Mouse (Mus musculus): Measurements from ENCODE around the gene Atoh8.

DNA sequence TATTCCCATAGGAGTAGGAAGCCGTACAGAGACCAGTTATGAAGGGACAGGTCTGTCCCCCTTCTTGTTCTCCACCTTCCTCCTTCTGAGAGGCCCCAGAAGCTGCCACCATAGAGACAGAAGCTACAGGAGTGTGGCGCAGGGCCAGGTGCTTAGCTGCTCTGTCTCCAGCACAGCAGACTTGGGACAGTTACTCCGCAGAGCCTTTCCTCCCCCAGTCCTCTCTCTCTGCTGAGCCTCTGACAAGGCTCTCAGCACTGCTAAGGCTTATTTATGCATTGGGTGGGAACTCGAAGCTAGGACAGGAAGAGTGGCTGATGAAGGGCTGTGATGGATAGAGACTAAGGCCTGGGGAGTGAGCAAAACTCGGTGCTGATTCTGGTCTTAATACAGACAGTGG is 15.8 kb downstream of the Atoh8 start:
- TF ChIP-seq CTCF (IDR thresholded peaks at IDR 0.05; ENCODE audit: control insufficient read depth, insufficient read depth, insufficient read length): no peak
- TF ChIP-seq FOSL1 (IDR thresholded peaks at IDR 0.05; ENCODE audit: insufficient read depth, low read length, poor library complexity, severe bottlenecking): no peak
- TF ChIP-seq USF1 (IDR thresholded peaks at IDR 0.05; ENCODE audit: low read depth): no peak
- no peak for TF ChIP-seq MAX (IDR thresholded peaks at IDR 0.05)
- TF ChIP-seq CEBPB (IDR thresholded peaks at IDR 0.05; ENCODE audit: low read depth): no peak
